Mouse (Mus musculus) myocyte (in vitro differentiated cells): Measurements from ENCODE around the gene Ephx1. TPM values are rescaled to one million over a fixed set of nuclear protein-coding genes. Genes with fewer than 3 reads are reported as not detected.

ENCODE experiments used
- H3K27me3 ChIP-seq: one replicate; pipeline ENCODE4 v1.6.1; 2011; ENCODE audit not compliant: control insufficient read depth, insufficient read depth, insufficient read length
- H3K36me3 ChIP-seq: one replicate; pipeline ENCODE4 v1.6.1; 2011; ENCODE audit not compliant: control insufficient read depth, insufficient read depth
- H3K4me2 ChIP-seq: one replicate; pipeline ENCODE4 v1.6.1; 2011; ENCODE audit warnings: low read depth, control low read depth
- H3K4me3 ChIP-seq: one replicate; pipeline ENCODE4 v1.5.1; 2011; ENCODE audit warnings: mild to moderate bottlenecking, control low read depth, moderate library complexity
- H3K79me2 ChIP-seq: one replicate; pipeline ENCODE4 v1.6.1; 2011; ENCODE audit not compliant: control insufficient read depth, insufficient read depth
- H3ac ChIP-seq: one replicate; pipeline ENCODE4 v1.6.1; 2011; ENCODE audit not compliant: control insufficient read depth, insufficient read length
- CEBPB ChIP-seq: IDR thresholded peaks from 2 replicates; pipeline ENCODE4 v1.6.1; 2011; ENCODE audit warnings: mild to moderate bottlenecking, moderate library complexity; ENCODE audit not compliant: poor library complexity, insufficient read depth, severe bottlenecking
- E2F4 ChIP-seq: IDR thresholded peaks from one replicate; pipeline ENCODE4 v1.6.1; 2011; ENCODE audit warnings: mild to moderate bottlenecking, control low read depth, moderate library complexity; ENCODE audit not compliant: insufficient read depth
- MAX ChIP-seq: IDR thresholded peaks from one replicate; pipeline ENCODE4 v1.6.1; 2011; ENCODE audit warnings: low read depth, mild to moderate bottlenecking, control low read depth
- MYOD1 ChIP-seq, 3 experiments: IDR thresholded peaks; one replicate each; pipeline ENCODE4 v1.6.1; 2011; ENCODE audit warnings: control low read depth in 2 of 3, low read depth in 2 of 3, mild to moderate bottlenecking in 2 of 3, moderate library complexity in 1 of 3; ENCODE audit not compliant: insufficient read length in 2 of 3, control insufficient read depth in 1 of 3
- MYOG ChIP-seq, 3 experiments: IDR thresholded peaks; one replicate each; pipeline ENCODE4 v1.6.1; 2011; ENCODE audit warnings: control low read depth in 2 of 3, low read depth in 2 of 3, mild to moderate bottlenecking in 2 of 3; ENCODE audit not compliant: insufficient read length in 2 of 3, control insufficient read depth in 1 of 3, insufficient read depth in 1 of 3
- POLR2A ChIP-seq: IDR thresholded peaks from one replicate; pipeline ENCODE4 v1.6.1; 2011; ENCODE audit warnings: low read depth, mild to moderate bottlenecking, control low read depth, moderate library complexity; ENCODE audit not compliant: insufficient read length
- POLR2AphosphoS2 ChIP-seq: IDR thresholded peaks from one replicate; pipeline ENCODE4 v1.6.1; 2011; ENCODE audit warnings: low read depth, control low read depth; ENCODE audit not compliant: insufficient read length
- REST ChIP-seq: IDR thresholded peaks from one replicate; pipeline ENCODE4 v1.6.1; 2011; ENCODE audit warnings: mild to moderate bottlenecking, control low read depth, moderate library complexity; ENCODE audit not compliant: insufficient read depth, insufficient read length
- SRF ChIP-seq: IDR thresholded peaks from one replicate; pipeline ENCODE4 v1.6.1; 2011; ENCODE audit warnings: low read depth; ENCODE audit not compliant: control insufficient read depth, insufficient read length
- TCF12 ChIP-seq: IDR thresholded peaks from one replicate; pipeline ENCODE4 v1.6.1; 2011; ENCODE audit warnings: mild to moderate bottlenecking, control low read depth; ENCODE audit not compliant: poor library complexity, insufficient read depth, severe bottlenecking
- TCF3 ChIP-seq: IDR thresholded peaks from one replicate; pipeline ENCODE4 v1.6.1; 2011; ENCODE audit warnings: low read depth, control low read depth; ENCODE audit not compliant: insufficient read length
- USF1 ChIP-seq: IDR thresholded peaks from one replicate; pipeline ENCODE4 v1.6.1; 2011; ENCODE audit warnings: low read depth, mild to moderate bottlenecking, control low read depth, moderate library complexity
- polyA plus RNA-seq: library from polyadenylated mRNA; unstranded; fragments of >200 nt; fragmentation: generic; extraction: Trizol; gene quantifications from one replicate; pipeline ENCODE4 v1.2.1, GENCODE M21; 2012; ENCODE audit warnings: missing spikeins

Gene Ephx1
- polyA plus RNA-seq, 1 experiment, result 116 TPM

DNA sequence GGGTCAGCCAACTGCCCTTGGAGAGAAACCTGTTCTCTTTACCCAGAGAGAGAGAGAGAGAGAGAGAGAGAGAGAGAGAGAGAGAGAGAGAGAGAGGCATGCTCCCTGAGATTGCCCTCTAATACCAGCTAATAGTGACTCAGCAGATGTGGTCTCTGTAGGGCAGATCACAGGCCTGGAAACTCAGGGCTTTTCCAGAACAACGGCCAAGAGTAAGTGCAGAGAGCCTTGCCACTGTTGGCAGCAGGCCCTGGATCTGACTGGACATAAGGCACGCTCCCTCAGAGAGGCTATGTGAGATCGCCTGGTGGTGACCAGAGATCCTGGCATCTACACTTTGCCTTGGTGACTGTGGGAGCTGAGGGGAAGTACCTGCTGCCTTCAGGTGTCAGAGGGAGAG, 10.9 kb downstream of the Ephx1 start:
- H3K4me3 ChIP-seq, result no peak overlapping the region
- H3K79me2 ChIP-seq, result no peaks in the 10 kb centered on the region
- no peak overlapping the region for H3ac ChIP-seq
- H3K36me3 ChIP-seq, result no peaks in the 10 kb centered on the region
- H3K4me2 ChIP-seq, result peak overlapping the region; percentile 38
- no peaks in the 10 kb centered on the region for H3K27me3 ChIP-seq
- TF ChIP-seq E2F4 (no peak), REST (no peak), TCF3 (no peak), SRF (no peak), MAX (no peak), POLR2AphosphoS2 (no peak), TCF12 (no peak)

DNA sequence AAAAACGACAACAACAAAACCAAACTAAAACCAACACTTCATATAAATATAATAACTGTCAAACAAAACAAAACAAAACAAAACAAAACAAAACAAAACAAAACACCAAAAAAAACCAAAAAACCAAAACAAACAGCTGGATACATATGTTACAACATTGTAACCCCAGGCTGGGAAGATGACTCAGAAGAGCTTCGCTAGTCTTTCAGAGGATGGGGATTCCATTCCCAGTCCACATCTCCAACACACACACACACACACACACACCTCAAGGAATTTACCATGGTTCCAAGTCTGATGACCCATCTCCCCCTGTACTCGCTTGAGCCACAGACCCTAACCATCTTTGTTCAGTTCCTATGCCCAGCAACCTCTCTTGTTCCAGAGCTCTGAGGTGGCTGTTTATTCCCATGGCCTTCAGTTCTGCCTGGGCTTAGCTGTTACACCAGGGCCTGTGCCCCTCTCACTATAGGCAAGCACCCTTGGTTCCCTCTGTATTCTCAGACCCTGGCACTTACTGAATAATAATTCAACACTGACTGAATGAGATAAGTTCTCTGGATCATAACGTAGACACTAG, 11.6 kb downstream of the Ephx1 start:
- TF ChIP-seq POLR2A (no peak), TCF12 (no peak), SRF (no peak), POLR2AphosphoS2 (no peak), E2F4 (no peak), CEBPB (no peak), MAX (no peak), TCF3 (no peak), MYOD1 (IDR thresholded peaks at IDR 0.05; ENCODE audit: control insufficient read depth in 1 of 3, insufficient read length in 2 of 3, low read depth in 2 of 3) (no peak), REST (no peak), MYOG (IDR thresholded peaks at IDR 0.05; ENCODE audit: control insufficient read depth in 1 of 3, insufficient read depth in 1 of 3, insufficient read length in 2 of 3, low read depth in 2 of 3) (no peak), USF1 (no peak)
- no peaks in the 10 kb centered on the region for H3K36me3 ChIP-seq

DNA sequence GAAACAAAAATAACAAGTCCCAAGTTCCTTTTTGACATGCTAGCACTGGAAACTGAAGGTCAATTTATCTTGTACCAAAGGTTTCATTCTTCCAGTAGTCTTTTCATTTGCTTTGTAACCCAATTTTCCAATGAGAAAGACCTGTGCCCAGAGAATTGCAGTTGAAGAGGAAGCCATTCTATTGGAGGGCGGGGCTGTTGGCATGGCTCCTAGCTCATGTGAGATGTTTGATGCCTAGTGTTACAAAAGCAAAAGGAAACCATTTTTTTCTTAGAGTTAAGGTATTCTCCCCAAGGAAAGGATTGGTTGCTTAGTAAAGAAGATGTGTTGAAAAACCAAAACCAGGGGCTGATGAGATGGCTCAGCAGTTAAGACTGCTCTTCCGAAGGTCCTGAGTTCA, 12.4 kb downstream of the Ephx1 start:
- Histone ChIP-seq H3K4me3 (no peak overlapping the region), H3ac (no peak overlapping the region), H3K79me2 (no peaks in the 10 kb centered on the region), H3K36me3 (no peaks in the 10 kb centered on the region), H3K4me2 (no peak overlapping the region), H3K27me3 (no peaks in the 10 kb centered on the region)
- TF ChIP-seq TCF12 (no peak), POLR2AphosphoS2 (no peak), USF1 (no peak), MAX (no peak), SRF (no peak), REST (no peak), MYOD1 (IDR thresholded peaks at IDR 0.05; ENCODE audit: control insufficient read depth in 1 of 3, insufficient read length in 2 of 3, low read depth in 2 of 3) (no peak), MYOG (IDR thresholded peaks at IDR 0.05; ENCODE audit: control insufficient read depth in 1 of 3, insufficient read depth in 1 of 3, insufficient read length in 2 of 3, low read depth in 2 of 3) (no peak), TCF3 (no peak), POLR2A (no peak), CEBPB (no peak), E2F4 (no peak)

More for the DNA sequence above, 11.6 kb downstream of the Ephx1 start:
- Histone ChIP-seq H3K79me2 (no peaks in the 10 kb centered on the region), H3K27me3 (no peaks in the 10 kb centered on the region), H3ac (no peak overlapping the region), H3K4me2 (no peak overlapping the region), H3K4me3 (no peak overlapping the region)

DNA sequence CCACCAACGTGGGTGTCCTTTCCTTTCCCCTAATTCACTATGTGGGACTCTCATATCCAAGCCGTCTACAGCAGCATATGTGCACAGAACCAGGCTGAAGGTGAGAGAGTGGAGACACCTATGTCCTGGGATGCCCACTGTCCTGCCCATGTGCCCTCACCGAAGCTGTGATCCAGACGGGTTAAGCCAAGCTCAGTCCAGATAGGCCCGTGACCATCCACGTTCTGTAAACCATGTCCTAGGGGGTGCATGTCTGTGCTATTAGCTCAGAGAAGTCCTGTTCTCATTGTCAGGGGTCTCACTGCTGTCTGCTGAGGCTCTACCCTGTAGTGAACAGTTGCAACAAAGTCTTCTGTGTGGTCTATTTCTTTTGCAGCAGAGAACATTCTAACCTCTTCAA, 12.9 kb downstream of the Ephx1 start:
- no peaks in the 10 kb centered on the region for H3K27me3 ChIP-seq
- H3K4me3 ChIP-seq, result no peak overlapping the region
- no peaks in the 10 kb centered on the region for H3K79me2 ChIP-seq
- no peak for TF ChIP-seq MYOG (IDR thresholded peaks at IDR 0.05; ENCODE audit: control insufficient read depth in 1 of 3, insufficient read depth in 1 of 3, insufficient read length in 2 of 3, low read depth in 2 of 3)
- no peak for TF ChIP-seq USF1
- TF ChIP-seq POLR2AphosphoS2, result no peak
- TF ChIP-seq E2F4, result no peak
- TF ChIP-seq MYOD1 (IDR thresholded peaks at IDR 0.05; ENCODE audit: control insufficient read depth in 1 of 3, insufficient read length in 2 of 3, low read depth in 2 of 3), result no peak
- TF ChIP-seq POLR2A, result no peak
- no peak for TF ChIP-seq TCF3
- TF ChIP-seq MAX, result no peak
- no peak for TF ChIP-seq CEBPB
- no peak for TF ChIP-seq SRF
- TF ChIP-seq TCF12, result no peak
- no peak for TF ChIP-seq REST
- H3ac ChIP-seq, result no peak overlapping the region
- no peak overlapping the region for H3K4me2 ChIP-seq
- H3K36me3 ChIP-seq, result no peaks in the 10 kb centered on the region

DNA sequence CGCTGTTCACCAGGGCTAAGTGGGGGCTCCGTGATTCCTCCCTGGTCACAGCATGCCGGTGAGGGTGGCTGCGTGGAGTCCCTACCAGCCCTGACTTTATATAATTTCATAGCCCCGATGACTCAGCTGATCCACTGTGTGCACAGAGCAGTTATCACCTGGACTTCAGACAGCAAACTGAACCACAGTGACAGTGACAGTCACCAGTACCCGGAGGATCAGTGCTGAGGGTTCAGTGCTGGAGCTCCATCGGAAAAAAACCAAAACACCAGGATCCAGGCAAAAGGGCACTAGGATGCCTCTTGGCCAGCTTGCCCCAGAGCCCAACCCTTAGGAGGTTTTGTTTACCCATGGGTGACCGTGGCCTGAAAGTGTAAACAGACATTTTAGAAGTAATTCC, 15.4 kb downstream of the Ephx1 start:
- Histone ChIP-seq H3ac (no peak overlapping the region), H3K79me2 (no peaks in the 10 kb centered on the region), H3K36me3 (no peaks in the 10 kb centered on the region), H3K4me2 (no peak overlapping the region), H3K27me3 (no peaks in the 10 kb centered on the region), H3K4me3 (no peak overlapping the region)
- TF ChIP-seq CEBPB, result no peak
